Mouse (Mus musculus) T-helper 1 cell (primary cell): ENCODE measurements around the gene Gm49361.

Experiments used
- in situ Hi-C: fragments of 300-600 bp; cut with MboI, MseI; formaldehyde crosslinking; loops from one replicate; pipeline ENCODE4 v1.15.1; 2025; ENCODE audit warnings: high pct_unique_total_duplicates

The Gm49361 gene

GRCm38 (mm10) chr14:57621699-57622098, 124.2 kb downstream of the Gm49361 start:
- in situ Hi-C loops, result no loop called here

DNA sequence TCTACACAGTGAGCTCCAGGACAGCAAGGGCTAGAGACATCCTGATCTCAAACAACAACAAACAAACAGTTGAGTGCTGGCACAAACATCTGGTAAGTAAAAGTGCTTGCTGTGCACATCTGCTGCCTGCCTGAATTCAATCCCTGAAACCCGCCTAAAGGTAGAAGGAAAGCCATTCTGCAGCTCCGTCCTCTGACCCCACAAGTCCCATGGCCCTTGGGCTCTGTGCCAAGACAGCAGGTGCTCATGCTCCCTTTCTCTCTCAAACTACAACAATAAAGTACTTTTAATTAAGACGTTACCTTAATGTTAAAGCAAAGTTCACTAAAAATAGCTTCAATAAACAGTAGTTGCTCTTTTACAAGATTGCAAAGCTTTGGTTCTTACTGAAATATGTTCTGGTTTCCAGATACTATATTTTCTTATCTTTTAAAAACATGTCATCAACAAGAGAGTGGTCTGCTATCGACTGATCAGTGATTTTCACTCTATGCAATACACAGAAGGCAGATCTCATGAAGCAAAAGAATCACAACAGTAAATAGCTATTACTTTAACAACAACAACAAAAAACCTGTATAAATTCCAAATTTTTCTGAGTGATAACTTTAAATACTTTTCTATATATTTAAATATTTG, 125.2 kb downstream of the Gm49361 start:
- in situ Hi-C loops, result no loop called here

DNA sequence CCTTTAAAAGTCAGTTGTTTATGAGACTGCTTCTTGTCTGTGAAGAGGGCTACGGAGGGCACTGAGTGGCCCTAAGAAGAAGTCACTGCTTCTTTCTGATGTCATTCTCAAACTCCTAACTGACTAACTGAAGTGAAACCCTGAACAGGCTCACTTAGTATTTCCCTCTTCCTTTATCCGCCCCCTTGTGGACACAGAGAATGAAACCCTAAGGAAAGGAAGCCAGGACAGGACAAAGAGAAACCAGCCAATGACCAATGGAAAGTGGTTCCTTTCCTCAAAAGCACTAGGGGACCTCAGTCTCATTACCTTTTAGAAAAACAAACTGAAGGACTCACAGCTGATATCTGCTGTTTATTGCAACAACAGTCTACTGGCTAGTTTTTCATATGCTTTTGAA, 126.4 kb downstream of the Gm49361 start:
- in situ Hi-C loops, result no loop called here

- in situ Hi-C loops, result no loop called here
Observed at GRCm38 (mm10) chr14:57617675-57618074, 128.2 kb downstream of the Gm49361 start.

DNA sequence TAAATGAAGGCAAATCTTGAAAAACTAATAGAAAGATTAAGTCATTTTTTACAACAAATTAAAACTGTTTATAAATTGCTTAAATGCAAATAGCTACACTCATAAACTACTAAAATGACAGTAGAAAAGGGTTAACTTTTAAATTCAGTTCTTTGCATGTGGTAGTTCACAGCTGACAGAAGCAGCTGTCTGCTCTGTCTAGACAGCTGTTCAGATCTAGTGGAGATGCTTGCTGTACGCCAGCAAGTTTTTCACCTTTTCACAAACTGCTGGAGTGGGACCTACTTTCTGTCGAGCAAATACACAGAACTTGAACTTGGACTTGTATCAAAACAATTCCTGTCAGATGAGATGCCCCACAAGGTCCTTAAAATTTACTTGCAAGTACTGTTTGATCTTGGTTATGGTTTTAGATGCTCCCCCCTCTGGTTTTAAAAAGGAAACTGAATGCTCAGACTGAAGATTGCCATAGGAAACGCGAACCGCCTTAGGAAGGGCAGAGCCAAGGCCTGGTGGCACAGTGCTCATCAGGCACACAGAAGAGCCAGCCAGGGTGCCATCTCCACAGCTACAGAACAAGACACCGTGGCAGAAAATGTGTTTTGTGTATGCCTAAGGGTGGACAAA, 129.5 kb downstream of the Gm49361 start:
- in situ Hi-C loops, result no loop called here

DNA sequence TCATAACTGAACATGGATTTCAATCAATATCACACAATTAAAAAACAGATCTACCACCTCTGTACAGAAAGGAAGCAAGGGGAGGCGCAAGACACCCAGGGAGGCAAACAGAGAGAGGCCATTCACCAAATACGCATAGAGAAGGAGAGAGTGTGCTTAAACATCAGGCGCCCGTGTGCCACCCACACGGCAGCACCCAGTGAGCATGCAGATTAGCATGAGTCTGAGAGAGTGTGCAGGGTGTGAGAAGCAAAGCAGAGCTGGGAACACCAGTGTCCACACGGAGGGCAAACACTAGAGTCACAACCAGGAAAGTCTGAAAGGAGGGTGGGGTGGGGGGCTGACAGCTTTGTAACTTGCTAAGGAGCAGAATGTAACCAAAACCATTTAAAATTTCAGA, 130.1 kb downstream of the Gm49361 start:
- in situ Hi-C loops, result no loop called here

- in situ Hi-C loops, result no loop called here
Observed at GRCm38 (mm10) chr14:57611034-57611433, 134.9 kb downstream of the Gm49361 start.

DNA sequence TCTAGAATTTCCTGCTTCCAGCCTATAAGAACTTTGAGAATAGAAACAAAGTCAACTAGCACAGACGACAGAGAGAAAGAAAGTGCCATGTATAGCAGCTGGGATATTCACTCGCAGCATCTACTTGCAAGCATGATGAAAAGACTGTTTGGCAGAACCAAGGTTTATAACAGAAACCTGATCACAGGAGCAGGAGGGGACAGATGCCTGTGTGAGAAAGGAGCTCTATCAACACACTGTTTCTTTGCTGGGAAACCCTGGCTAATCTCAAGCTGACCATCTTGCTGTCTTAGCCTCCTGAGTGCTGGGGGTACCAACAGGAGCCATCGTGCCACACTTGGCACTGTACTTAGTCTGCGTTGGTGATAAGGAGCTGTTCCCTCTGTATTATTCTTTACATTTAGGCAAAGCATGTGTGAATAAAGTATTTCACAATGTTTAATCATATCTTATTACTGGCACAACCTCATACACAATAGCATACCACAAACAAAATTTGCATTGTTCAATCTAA, 136.0 kb downstream of the Gm49361 start:
- in situ Hi-C loops, result no loop called here

DNA sequence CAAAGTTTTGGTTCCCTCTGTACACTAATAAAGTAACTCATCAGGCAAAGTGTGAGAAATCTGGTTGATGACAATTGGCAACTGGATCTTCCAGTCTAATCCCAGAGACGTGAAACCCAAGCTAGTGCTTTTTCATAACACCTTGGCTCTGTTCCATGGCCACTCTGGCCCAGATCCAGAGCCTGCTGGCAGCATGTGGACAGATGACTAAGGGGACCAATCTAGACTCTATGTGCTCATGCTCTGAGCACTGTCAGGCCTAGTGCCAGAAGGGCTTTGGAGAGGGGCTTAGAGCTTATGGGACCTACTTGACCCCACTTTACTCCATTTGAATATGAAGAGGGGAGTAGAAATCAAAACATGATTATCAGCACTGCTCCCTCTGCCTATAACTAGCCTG, 138.4 kb downstream of the Gm49361 start:
- in situ Hi-C loops, result no loop called here

DNA sequence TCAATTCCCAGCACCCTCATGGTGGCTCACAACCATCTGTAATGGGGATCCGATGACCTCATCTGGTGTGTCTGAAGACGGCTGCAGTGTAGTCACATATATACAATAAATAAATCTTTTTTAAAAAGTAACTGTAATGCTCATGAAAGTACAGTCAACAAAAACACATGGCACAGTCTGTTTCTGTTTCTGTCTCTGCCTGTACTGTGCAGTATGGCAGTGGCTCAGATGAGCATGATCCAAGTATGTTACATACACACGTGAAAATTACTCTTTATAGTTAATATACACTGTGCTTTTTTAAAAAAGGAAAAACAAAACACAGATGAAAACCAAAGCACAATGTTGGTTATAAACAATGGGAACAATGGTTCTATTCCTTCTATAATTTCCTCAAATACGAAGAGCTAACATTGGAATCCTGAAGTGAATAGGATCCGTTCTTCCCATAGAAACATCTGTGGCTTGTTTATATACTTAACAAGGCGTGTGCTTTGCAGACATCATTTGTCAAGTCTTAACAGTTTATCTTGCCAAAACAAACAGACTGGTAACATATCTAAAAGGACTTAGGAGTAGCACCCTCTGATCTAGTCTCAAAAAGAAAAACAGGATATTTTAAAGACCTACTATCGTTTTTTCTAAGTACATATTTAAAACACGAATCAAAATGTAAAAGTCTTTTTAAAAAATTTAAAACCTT, 139.1 kb downstream of the Gm49361 start:
- in situ Hi-C loops, result no loop called here

GRCm38 (mm10) chr14:57593279-57593678, 152.6 kb downstream of the Gm49361 start:
- in situ Hi-C loops, result no loop called here
